Comparison of ENCODE assay signal across 26 mouse cellular contexts in the genomic region with DNA sequence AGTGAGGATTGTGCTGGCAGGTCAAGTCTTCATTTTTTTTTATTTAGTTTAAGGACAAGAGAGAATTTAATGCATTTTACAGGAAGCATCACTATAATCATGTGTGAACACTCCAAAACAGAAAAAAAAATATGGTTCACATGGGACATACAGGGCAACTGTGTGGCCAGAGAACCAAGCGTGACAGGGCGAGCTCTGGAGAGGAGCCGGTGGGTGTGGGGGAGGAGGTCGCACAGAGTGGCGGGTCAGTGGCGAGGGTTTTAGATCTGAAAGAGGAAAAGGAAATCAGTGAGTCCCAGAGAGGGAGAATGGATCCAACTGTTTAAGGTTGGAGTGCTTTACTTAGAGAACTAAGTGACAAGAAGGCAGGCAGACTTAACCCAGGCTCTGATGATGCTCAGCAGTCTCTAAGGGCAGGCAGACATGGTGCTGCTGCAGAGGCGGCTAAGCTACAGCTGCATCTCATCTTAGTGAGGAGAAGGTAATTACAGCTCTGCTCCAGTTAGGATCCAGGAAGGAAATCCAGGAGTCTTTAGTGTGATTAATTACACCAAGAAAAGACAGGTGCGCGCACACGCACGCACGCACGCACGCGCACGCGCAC. TPM values are rescaled to one million over a fixed set of nuclear protein-coding genes. Genes with fewer than 3 reads are reported as not detected.
DNase-seq lines count a peak whose midpoint lies in the region; ATAC-seq and TF ChIP-seq lines count a peak whose summit lies in the region.
"Had no signal": no experiment of that assay in that cellular context is flagged by ENCODE, and none has a peak within 500 bp of the region (broad histone marks: within the 10 kb centered on the region; RNA-seq: fewer than 3 reads in every experiment).

No protein-coding gene starts in this region.

- no peak overlapping the region for H3K9ac ChIP-seq in hindbrain, embryonic 16.5 days (ENCODE audit: low read depth, low read length)
- no peak overlapping the region for H3K9ac ChIP-seq in kidney, embryonic 16.5 days (replicated peaks; ENCODE audit: low read length)
- H3K9ac ChIP-seq: embryonic facial prominence, embryonic 12.5 days; liver, embryonic 12.5 days; liver, postnatal 0 days had no signal

- H3K27me3 ChIP-seq in hindbrain, embryonic 16.5 days (replicated peaks; ENCODE audit: control insufficient read depth, insufficient read depth, low read length), result no peaks in the 10 kb centered on the region
- no peaks in the 10 kb centered on the region for H3K27me3 ChIP-seq in hindbrain, embryonic 10.5 days (ENCODE audit: insufficient read depth, poor library complexity, severe bottlenecking)
- H3K27me3 ChIP-seq in kidney, embryonic 16.5 days (ENCODE audit: insufficient read depth, low read length), result no peaks in the 10 kb centered on the region
- H3K27me3 ChIP-seq: embryonic facial prominence, embryonic 12.5 days; liver, embryonic 12.5 days had no signal

- TF ChIP-seq POLR2A in brain, embryonic 14.5 days (IDR thresholded peaks at IDR 0.05; ENCODE audit: borderline replicate concordance, extremely low read depth, insufficient read depth, insufficient read length, poor library complexity, severe bottlenecking), result no peak

- no peak overlapping the region for H3K4me2 ChIP-seq in hindbrain, embryonic 16.5 days (ENCODE audit: low read length)
- no peak overlapping the region for H3K4me2 ChIP-seq in kidney, embryonic 16.5 days (replicated peaks; ENCODE audit: low read depth, low read length)
- H3K4me2 ChIP-seq: embryonic facial prominence, embryonic 12.5 days; liver, embryonic 12.5 days; midbrain, embryonic 11.5 days had no signal

- no peaks in the 10 kb centered on the region for H3K9me3 ChIP-seq in hindbrain, embryonic 16.5 days (ENCODE audit: control insufficient read depth, low read length)
- H3K9me3 ChIP-seq in hindbrain, embryonic 10.5 days, result no peaks in the 10 kb centered on the region
- H3K9me3 ChIP-seq in kidney, embryonic 16.5 days (ENCODE audit: low read length), result no peaks in the 10 kb centered on the region
- H3K9me3 ChIP-seq: embryonic facial prominence, embryonic 12.5 days; G1E; heart, embryonic 10.5 days; liver, embryonic 12.5 days had no signal

- peaks cover 13% of the 10 kb centered on the region for H3K36me3 ChIP-seq in hindbrain, embryonic 16.5 days (ENCODE audit: control insufficient read depth, insufficient read depth, low read length)
- peaks cover 53% of the 10 kb centered on the region for H3K36me3 ChIP-seq in hindbrain, embryonic 10.5 days
- H3K36me3 ChIP-seq in kidney, embryonic 16.5 days (ENCODE audit: insufficient read depth, low read length), result peaks cover 14% of the 10 kb centered on the region
- H3K36me3 ChIP-seq: G1E had no signal

- WGBS in hindbrain, embryonic 16.5 days, result 81% methylated on average over 17 of the region's 17 CpGs
- 81% methylated on average over 17 of the region's 17 CpGs for WGBS in hindbrain, embryonic 10.5 days
- WGBS in kidney, embryonic 16.5 days, result 46% methylated on average over 17 of the region's 17 CpGs

- no peak overlapping the region for H3K4me3 ChIP-seq in gastrocnemius, adult 2 months
- no peak overlapping the region for H3K4me3 ChIP-seq in hindbrain, embryonic 16.5 days (ENCODE audit: low read length)
- no peak overlapping the region for H3K4me3 ChIP-seq in hindbrain, embryonic 10.5 days
- no peak overlapping the region for H3K4me3 ChIP-seq in kidney, embryonic 16.5 days (ENCODE audit: low read length)
- H3K4me3 ChIP-seq: embryonic facial prominence, embryonic 12.5 days; heart, embryonic 10.5 days; liver, embryonic 12.5 days had no signal

- no peak for TF ChIP-seq CTCF in gastrocnemius, adult 2 months (IDR thresholded peaks at IDR 0.05)
- TF ChIP-seq CTCF in brain, embryonic 14.5 days (IDR thresholded peaks at IDR 0.05; ENCODE audit: borderline replicate concordance, extremely low read depth, insufficient read depth, insufficient read length), result no peak

- H3K4me1 ChIP-seq in hindbrain, embryonic 16.5 days (ENCODE audit: control insufficient read depth, insufficient read depth, low read depth, low read length), result no peaks in the 10 kb centered on the region
- H3K4me1 ChIP-seq in hindbrain, embryonic 10.5 days (replicated peaks), result peaks cover 17% of the 10 kb centered on the region; the same call in 1 of the 2 replicates
- H3K4me1 ChIP-seq in kidney, embryonic 16.5 days (ENCODE audit: insufficient read depth, low read length), result peaks cover 13% of the 10 kb centered on the region
- H3K4me1 ChIP-seq: liver, embryonic 12.5 days had no signal

- 0 out of 2 replicates have a peak, but pooled peaks have one; percentile 65 for ATAC-seq in hindbrain, embryonic 16.5 days
- peak; percentile 61; the same call in 1 of the 2 replicates for ATAC-seq in kidney, embryonic 16.5 days (ENCODE audit: low FRiP score, low TSS enrichment)
- ATAC-seq: forebrain, embryonic 16.5 days; liver, embryonic 12.5 days; liver, postnatal 0 days; midbrain, embryonic 16.5 days had no signal

- peak overlapping the region; percentile 32; the same call in 1 of the 2 replicates for H3K27ac ChIP-seq in gastrocnemius, adult 2 months
- no peak overlapping the region for H3K27ac ChIP-seq in hindbrain, embryonic 16.5 days (ENCODE audit: low read depth, low read length)
- H3K27ac ChIP-seq in hindbrain, embryonic 10.5 days, result no peak overlapping the region
- peak overlapping the region; percentile 13; the same call in 1 of the 2 replicates for H3K27ac ChIP-seq in kidney, embryonic 16.5 days (ENCODE audit: low read length)
- H3K27ac ChIP-seq: embryonic facial prominence, embryonic 12.5 days; heart, embryonic 10.5 days; liver, embryonic 12.5 days; stomach, postnatal 0 days had no signal

- intact Hi-C loops in gastrocnemius, adult 2 months (cut with DNase I), result no loop called here

- DNase-seq in gastrocnemius, adult 2 months, result no peak
- no peak for DNase-seq in gastrocnemius, postnatal 25 days
- no peak for DNase-seq in hindbrain, embryonic 10.5 days (ENCODE audit: low spot score)
- DNase-seq in kidney, postnatal 36 days, result no peak
- DNase-seq in brain, embryonic 14.5 days (ENCODE audit: low read depth), result peak; percentile 25
- DNase-seq: adrenal gland, adult 8-10 months; cerebellum, adult 11 months; cerebellum, adult 9-11 months; embryo, embryonic 11 days; heart, postnatal 4 days; kidney, postnatal 10 days; liver, postnatal 0 days; lung, postnatal 36 days; right cerebral cortex, postnatal 25 days; spleen, adult 18-20 months; thymus, postnatal 4 days had no signal

RNA-seq across cellular contexts. Expression of gene Wdr19, which starts 35.9 kb away (rescaled TPM):
- 1 to 10 TPM in 1 of 2 experiments, under 1 TPM in 1; 0.95 to 1.7 TPM for total RNA-seq in gastrocnemius, adult 2 months (2021)
- 1 to 10 TPM; 1.9 to 2.0 TPM for total RNA-seq in gastrocnemius, postnatal 25 days (2021)
- polyA plus RNA-seq in hindbrain, embryonic 16.5 days (2015; fragmentation: Nextera tagmentation; extraction: Ambion mirVana), result 11.2 and 12.3 TPM in 2 replicates
- 12.4 and 12.9 TPM in 2 replicates for polyA plus RNA-seq in hindbrain, embryonic 10.5 days (2016; fragmentation: Nextera tagmentation; extraction: Ambion mirVana)
- 12.8 and 13.1 TPM in 2 replicates for polyA plus RNA-seq in kidney, embryonic 16.5 days (2015; fragmentation: Nextera tagmentation; extraction: Ambion mirVana)
- 14.7 and 16.7 TPM in 2 replicates for polyA plus RNA-seq in brain, embryonic 14.5 days (2012; rRNA removed)

RNA-seq across cellular contexts. Expression of gene Klhl5, which starts 56.3 kb away (rescaled TPM):
- 1 to 10 TPM; 5.1 to 5.9 TPM for total RNA-seq in gastrocnemius, adult 2 months (2021)
- total RNA-seq in gastrocnemius, postnatal 25 days (2021), result 1 to 10 TPM; 6.5 to 6.8 TPM
- 48.7 and 52.4 TPM in 2 replicates for polyA plus RNA-seq in hindbrain, embryonic 16.5 days (2015; fragmentation: Nextera tagmentation; extraction: Ambion mirVana)
- 15.7 and 18.9 TPM in 2 replicates for polyA plus RNA-seq in hindbrain, embryonic 10.5 days (2016; fragmentation: Nextera tagmentation; extraction: Ambion mirVana)
- 13.7 and 15.8 TPM in 2 replicates for polyA plus RNA-seq in kidney, embryonic 16.5 days (2015; fragmentation: Nextera tagmentation; extraction: Ambion mirVana)
- 49.5 and 54.6 TPM in 2 replicates for polyA plus RNA-seq in brain, embryonic 14.5 days (2012; rRNA removed)

Comparison
In these comparisons a context has a peak if more than half of its experiments do, and no peak if none do; other contexts are left out.
1. H3K27ac ChIP-seq: peak in gastrocnemius, adult 2 months (single experiment) and kidney, embryonic 16.5 days (single experiment); none in hindbrain, embryonic 16.5 days (single experiment) and hindbrain, embryonic 10.5 days (single experiment).